In the genomic region with DNA sequence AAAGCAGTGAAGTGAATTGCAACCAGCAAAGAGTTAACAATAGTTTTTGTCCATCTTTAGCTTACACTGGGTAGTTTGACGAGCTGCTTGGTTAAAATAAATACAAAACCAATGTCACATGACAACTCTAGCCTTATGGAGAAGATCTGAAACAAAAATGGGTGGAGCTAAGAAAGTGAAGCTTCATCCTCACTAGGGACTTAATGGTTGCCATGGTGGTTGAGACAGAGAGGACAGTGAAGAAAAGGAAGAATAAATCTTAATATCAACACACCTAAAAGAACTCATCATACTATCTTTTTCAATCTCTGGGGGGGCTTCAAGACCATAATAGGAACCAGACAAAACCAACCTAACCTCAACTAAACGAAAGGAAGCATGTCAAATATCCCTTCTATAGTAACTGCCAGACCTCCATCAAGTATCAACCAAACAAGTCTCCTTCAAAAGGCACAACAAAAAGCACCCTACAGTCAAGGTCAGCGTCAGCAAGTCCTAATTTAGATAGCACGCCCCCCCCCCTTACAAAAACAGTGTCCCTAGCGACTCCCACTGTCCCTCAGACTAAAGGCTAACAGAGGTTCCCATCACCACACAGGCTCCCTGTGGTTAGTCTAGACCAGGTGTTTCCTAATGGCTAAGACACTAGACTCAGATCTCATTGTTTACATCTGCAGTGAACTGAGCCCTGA, we compare ENCODE assay signal across 1 mouse cellular context.
TF ChIP-seq lines count a peak whose summit lies in the region.

No protein-coding gene starts in this region.

TF ChIP-seq in MEL, 35 proteins besides CTCF, POLR2A, EP300 and RAD21:
- TF ChIP-seq ETS1 (IDR thresholded peaks at IDR 0.05; ENCODE audit: low read depth, low read length) (0 out of 2 replicates have a peak, but pooled peaks have one; percentile 10), ZC3H11A (IDR thresholded peaks at IDR 0.05; ENCODE audit: low read depth, low read length) (no peak), USF1 (IDR thresholded peaks at IDR 0.05; ENCODE audit: low read depth, low read length) (peak; percentile 50; the same call in 1 of the 2 replicates), MAX (IDR thresholded peaks at IDR 0.05; ENCODE audit: low read length) (peak; percentile 9; the same call in 1 of the 2 replicates)
